Comparison of ENCODE assay signal across 8 mouse cellular contexts in genomic region chr3:55080055-55080454, GRCm38 (mm10). TPM values are rescaled to one million over a fixed set of nuclear protein-coding genes. Genes with fewer than 3 reads are reported as not detected.
DNase-seq lines count a peak whose midpoint lies in the region; ATAC-seq and TF ChIP-seq lines count a peak whose summit lies in the region.

No protein-coding gene starts in this region.

- 13% methylated on average over 6 of the region's 6 CpGs for WGBS in forebrain, embryonic 14.5 days
- 23% methylated on average over 6 of the region's 6 CpGs for WGBS in hindbrain, embryonic 13.5 days
- 9% methylated on average over 6 of the region's 6 CpGs for WGBS in lung, postnatal 0 days

- ATAC-seq in cerebellum, adult (ENCODE audit: insufficient number of reproducible peaks, low FRiP score, low TSS enrichment) = peak; percentile 78
- ATAC-seq in forebrain, embryonic 14.5 days = peak; percentile 84
- ATAC-seq in hindbrain, embryonic 13.5 days (ENCODE audit: low FRiP score) = 0 out of 2 replicates have a peak, but pooled peaks have one; percentile 33
- ATAC-seq in lung, postnatal 0 days = peak; percentile 80

- peak; percentile 91 for DNase-seq in NIH3T3 (ENCODE audit: low read depth)
- DNase-seq in forebrain, embryonic 14.5 days (ENCODE audit: low spot score) = peak; percentile 87
- peak; percentile 85 to 87 for DNase-seq in layer of hippocampus, postnatal 10 days (ENCODE audit: low spot score in 2 of 2)
- peak; percentile 76 for DNase-seq in lung, postnatal 0 days (ENCODE audit: low spot score)
- DNase-seq in ovary, postnatal 36 days (ENCODE audit: low spot score) = peak; percentile 60
- DNase-seq in urinary bladder, postnatal 36 days (ENCODE audit: low spot score in 2 of 2) = peak; percentile 42 to 58

- no peak overlapping the region for H3K4me3 ChIP-seq in forebrain, embryonic 14.5 days (ENCODE audit: low read depth, low read length)
- no peak overlapping the region for H3K4me3 ChIP-seq in hindbrain, embryonic 13.5 days
- H3K4me3 ChIP-seq in lung, postnatal 0 days (ENCODE audit: low read depth, low read length) = no peak overlapping the region

- no peaks in the 10 kb centered on the region for H3K36me3 ChIP-seq in forebrain, embryonic 14.5 days (ENCODE audit: control insufficient read depth, insufficient read depth, low read length)
- H3K36me3 ChIP-seq in hindbrain, embryonic 13.5 days = no peaks in the 10 kb centered on the region
- H3K36me3 ChIP-seq in lung, postnatal 0 days (ENCODE audit: insufficient read depth, low read length) = no peaks in the 10 kb centered on the region

- no peak overlapping the region for H3K4me2 ChIP-seq in forebrain, embryonic 14.5 days (ENCODE audit: low read length)
- H3K4me2 ChIP-seq in hindbrain, embryonic 13.5 days = no peak overlapping the region
- H3K4me2 ChIP-seq in lung, postnatal 0 days (replicated peaks; ENCODE audit: low read depth, low read length) = no peak overlapping the region

- 0 out of 2 replicates have a peak, but pooled peaks cover 2% of the 10 kb centered on the region for H3K4me1 ChIP-seq in forebrain, embryonic 14.5 days (ENCODE audit: control insufficient read depth, insufficient read depth, low read length)
- peaks cover 14% of the 10 kb centered on the region for H3K4me1 ChIP-seq in hindbrain, embryonic 13.5 days (replicated peaks)
- H3K4me1 ChIP-seq in lung, postnatal 0 days (ENCODE audit: insufficient read depth, low read depth, low read length) = no peaks in the 10 kb centered on the region

- no peak overlapping the region for H3K9ac ChIP-seq in forebrain, embryonic 14.5 days (ENCODE audit: low read length)
- no peak overlapping the region for H3K9ac ChIP-seq in hindbrain, embryonic 13.5 days
- no peak overlapping the region for H3K9ac ChIP-seq in lung, postnatal 0 days (replicated peaks; ENCODE audit: low read depth)

- no peaks in the 10 kb centered on the region for H3K27me3 ChIP-seq in forebrain, embryonic 14.5 days (replicated peaks; ENCODE audit: control insufficient read depth, insufficient read depth, low read length)
- H3K27me3 ChIP-seq in hindbrain, embryonic 13.5 days = no peaks in the 10 kb centered on the region
- H3K27me3 ChIP-seq in lung, postnatal 0 days (replicated peaks; ENCODE audit: insufficient read depth, low read length) = no peaks in the 10 kb centered on the region

- peak; percentile 98 for TF ChIP-seq CTCF in lung, postnatal 0 days (IDR thresholded peaks at IDR 0.05)

- TF ChIP-seq EP300 in lung, postnatal 0 days (IDR thresholded peaks at IDR 0.05) = no peak

- no peak overlapping the region for H3K27ac ChIP-seq in forebrain, embryonic 14.5 days (ENCODE audit: low read depth, low read length)
- no peak overlapping the region for H3K27ac ChIP-seq in hindbrain, embryonic 13.5 days
- H3K27ac ChIP-seq in lung, postnatal 0 days (ENCODE audit: low read length) = no peak overlapping the region

- H3K9me3 ChIP-seq in forebrain, embryonic 14.5 days (replicated peaks; ENCODE audit: control insufficient read depth, low read length) = no peaks in the 10 kb centered on the region
- no peaks in the 10 kb centered on the region for H3K9me3 ChIP-seq in hindbrain, embryonic 13.5 days
- no peaks in the 10 kb centered on the region for H3K9me3 ChIP-seq in lung, postnatal 0 days (ENCODE audit: low read length)

RNA-seq across cellular contexts. Expression of gene Ccna1, which starts 24.8 kb away (rescaled TPM):
- polyA plus RNA-seq in forebrain, embryonic 14.5 days (2014; fragmentation: Nextera tagmentation; extraction: Ambion mirVana) = 2.7 and 3.4 TPM in 2 replicates
- polyA plus RNA-seq in hindbrain, embryonic 13.5 days (2015; fragmentation: Nextera tagmentation; extraction: Ambion mirVana) = 2.2 TPM in 2 replicates
- total RNA-seq in layer of hippocampus, postnatal 10 days (2021) = 1 to 10 TPM; 2.4 to 4.1 TPM
- polyA plus RNA-seq in lung, postnatal 0 days (2015; fragmentation: Nextera tagmentation; extraction: Ambion mirVana) = 10.7 and 11.9 TPM in 2 replicates

RNA-seq across cellular contexts. Expression of gene Spg20, which starts 31.9 kb away (rescaled TPM):
- 17.7 and 22.2 TPM in 2 replicates for polyA plus RNA-seq in forebrain, embryonic 14.5 days (2014; fragmentation: Nextera tagmentation; extraction: Ambion mirVana)
- 20.0 and 21.7 TPM in 2 replicates for polyA plus RNA-seq in hindbrain, embryonic 13.5 days (2015; fragmentation: Nextera tagmentation; extraction: Ambion mirVana)
- 10 to 100 TPM; 19.4 to 24.0 TPM for total RNA-seq in layer of hippocampus, postnatal 10 days (2021)
- 18.7 and 21.3 TPM in 2 replicates for polyA plus RNA-seq in lung, postnatal 0 days (2015; fragmentation: Nextera tagmentation; extraction: Ambion mirVana)

RNA-seq across cellular contexts. Expression of gene Ccdc169, which starts 57.1 kb away (rescaled TPM):
- polyA plus RNA-seq in forebrain, embryonic 14.5 days (2014; fragmentation: Nextera tagmentation; extraction: Ambion mirVana) = 0.07 TPM in 1 of 2 replicates, not detected in the other
- 0.05 TPM in 1 of 2 replicates, not detected in the other for polyA plus RNA-seq in hindbrain, embryonic 13.5 days (2015; fragmentation: Nextera tagmentation; extraction: Ambion mirVana)
- under 1 TPM; 0.32 to 0.36 TPM for total RNA-seq in layer of hippocampus, postnatal 10 days (2021)
- polyA plus RNA-seq in lung, postnatal 0 days (2015; fragmentation: Nextera tagmentation; extraction: Ambion mirVana) = 0.06 TPM in 1 of 2 replicates, not detected in the other

Comparison
In these comparisons a context has a peak if more than half of its experiments do, and no peak if none do; other contexts are left out.
1. ATAC-seq: peak in every context shown above with its lines; median percentile 84 in forebrain, embryonic 14.5 days; 80 in lung, postnatal 0 days; 78 in cerebellum, adult; 33 in hindbrain, embryonic 13.5 days.